Mouse (Mus musculus) ES-E14 (cell line): Measurements from ENCODE around the gene Ica1.

Source experiments
- CHD2 ChIP-seq: IDR thresholded peaks from 2 replicates; pipeline ENCODE4 v1.6.1; 2014; ENCODE audit warnings: mild to moderate bottlenecking, low read depth, low read length, inconsistent platforms
- HCFC1 ChIP-seq: IDR thresholded peaks from 2 replicates; pipeline ENCODE4 v1.6.1; 2012; ENCODE audit warnings: low read length, inconsistent platforms, borderline replicate concordance; ENCODE audit not compliant: insufficient read depth
- ZC3H11A ChIP-seq: IDR thresholded peaks from 2 replicates; pipeline ENCODE4 v1.6.1; 2012; ENCODE audit warnings: low read depth, mild to moderate bottlenecking, inconsistent platforms, low read length, borderline replicate concordance
- ZNF384 ChIP-seq: IDR thresholded peaks from 2 replicates; pipeline ENCODE4 v1.6.1; 2012; ENCODE audit warnings: low read depth, low read length, inconsistent platforms

DNA sequence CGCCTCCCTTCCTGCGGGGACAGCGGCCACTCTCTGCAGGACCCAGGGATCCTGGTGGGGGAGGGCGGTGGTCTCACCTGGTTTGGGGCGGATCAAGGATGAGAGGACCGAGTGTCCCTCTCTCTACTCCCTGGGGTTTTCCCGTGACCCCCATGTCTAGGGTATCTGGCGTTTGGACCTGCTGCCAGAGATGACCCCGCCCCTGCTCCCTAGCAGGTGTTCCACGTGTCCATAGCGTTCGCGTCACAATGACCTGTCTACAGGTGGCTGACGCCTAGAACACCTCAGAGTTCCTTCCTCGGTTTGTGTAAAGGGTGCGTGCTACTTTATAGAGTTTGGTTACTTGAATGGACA, at the start of gene Ica1:
- no peak for TF ChIP-seq HCFC1
- TF ChIP-seq ZNF384, result no peak
- no peak for TF ChIP-seq ZC3H11A
- TF ChIP-seq CHD2, result no peak
